Mouse (Mus musculus): ENCODE results near the gene Meis2. TPM values are rescaled to one million over a fixed set of nuclear protein-coding genes. Genes with fewer than 3 reads are reported as not detected.

Gene Meis2
- polyA plus RNA-seq, 1 experiment from 2014 or later, result 142 TPM

- Histone ChIP-seq H3K4me2 (replicated peaks; ENCODE audit: low read depth, low read length) (peak overlapping the region; percentile 66), H3K27me3 (ENCODE audit: control insufficient read depth, insufficient read depth, low read length) (no peaks in the 10 kb centered on the region), H3K36me3 (ENCODE audit: control insufficient read depth, insufficient read depth, low read length) (no peaks in the 10 kb centered on the region), H3K9me3 (ENCODE audit: control insufficient read depth, low read length) (no peaks in the 10 kb centered on the region), H3K9ac (ENCODE audit: low read depth, low read length) (peak overlapping the region; percentile 100), H3K4me1 (replicated peaks; ENCODE audit: control insufficient read depth, insufficient read depth, low read length) (peaks cover 9% of the 10 kb centered on the region), H3K27ac (ENCODE audit: low read depth, low read length) (no peak overlapping the region), H3K4me3 (ENCODE audit: low read depth, low read length) (peak overlapping the region; percentile 90)
- DNase-seq (ENCODE audit: low spot score), result no peak
- 29% methylated on average over 3 of the region's 3 CpGs for WGBS
- no peak for ATAC-seq (ENCODE audit: low FRiP score)
Measured at GRCm38 (mm10) chr2:116059066-116059465, 6.6 kb downstream of the Meis2 start.

GRCm38 (mm10) chr2:116058511-116058910 lies 7.1 kb downstream of the Meis2 start:
- ATAC-seq (ENCODE audit: low FRiP score) (no peak), DNase-seq (ENCODE audit: low spot score) (no peak)
- H3K4me2 ChIP-seq (replicated peaks; ENCODE audit: low read depth, low read length), result peak overlapping the region; percentile 66
- H3K4me3 ChIP-seq (ENCODE audit: low read depth, low read length), result peak overlapping the region; percentile 90
- no peaks in the 10 kb centered on the region for H3K9me3 ChIP-seq (ENCODE audit: control insufficient read depth, low read length)
- H3K36me3 ChIP-seq (ENCODE audit: control insufficient read depth, insufficient read depth, low read length), result no peaks in the 10 kb centered on the region
- H3K27ac ChIP-seq (ENCODE audit: low read depth, low read length), result no peak overlapping the region
- H3K4me1 ChIP-seq (replicated peaks; ENCODE audit: control insufficient read depth, insufficient read depth, low read length), result peaks cover 9% of the 10 kb centered on the region
- no peaks in the 10 kb centered on the region for H3K27me3 ChIP-seq (ENCODE audit: control insufficient read depth, insufficient read depth, low read length)
- WGBS, result 46% methylated on average over 9 of the region's 9 CpGs
- peak overlapping the region; percentile 100; the same call in 1 of the 2 replicates for H3K9ac ChIP-seq (ENCODE audit: low read depth, low read length)

GRCm38 (mm10) chr2:116056826-116057225 lies 8.8 kb downstream of the Meis2 start:
- Histone ChIP-seq H3K9ac (ENCODE audit: low read depth, low read length) (peak overlapping the region; percentile 29), H3K4me1 (replicated peaks; ENCODE audit: control insufficient read depth, insufficient read depth, low read length) (peaks cover 9% of the 10 kb centered on the region), H3K4me3 (ENCODE audit: low read depth, low read length) (peak overlapping the region; percentile 90), H3K9me3 (ENCODE audit: control insufficient read depth, low read length) (no peaks in the 10 kb centered on the region), H3K36me3 (ENCODE audit: control insufficient read depth, insufficient read depth, low read length) (no peaks in the 10 kb centered on the region), H3K27ac (ENCODE audit: low read depth, low read length) (no peak overlapping the region), H3K27me3 (ENCODE audit: control insufficient read depth, insufficient read depth, low read length) (no peaks in the 10 kb centered on the region), H3K4me2 (replicated peaks; ENCODE audit: low read depth, low read length) (peak overlapping the region; percentile 66)
- ATAC-seq (ENCODE audit: low FRiP score), result no peak
- WGBS, result 80% methylated on average over 7 of the region's 7 CpGs
- DNase-seq (ENCODE audit: low spot score), result no peak

GRCm38 (mm10) chr2:116055686-116056620 lies 9.7 kb downstream of the Meis2 start:
- DNase-seq (ENCODE audit: low spot score) (no peak), ATAC-seq (ENCODE audit: low FRiP score) (peak; percentile 15; the same call in 1 of the 2 replicates)
- 52% methylated on average over 13 of the region's 13 CpGs for WGBS
- Histone ChIP-seq H3K9me3 (ENCODE audit: control insufficient read depth, low read length) (no peaks in the 10 kb centered on the region), H3K9ac (ENCODE audit: low read depth, low read length) (no peak overlapping the region), H3K36me3 (ENCODE audit: control insufficient read depth, insufficient read depth, low read length) (no peaks in the 10 kb centered on the region), H3K27ac (ENCODE audit: low read depth, low read length) (no peak overlapping the region), H3K4me3 (ENCODE audit: low read depth, low read length) (peak overlapping the region; percentile 90; the same call in 1 of the 2 replicates), H3K4me2 (replicated peaks; ENCODE audit: low read depth, low read length) (peak overlapping the region; percentile 66), H3K27me3 (ENCODE audit: control insufficient read depth, insufficient read depth, low read length) (no peaks in the 10 kb centered on the region), H3K4me1 (replicated peaks; ENCODE audit: control insufficient read depth, insufficient read depth, low read length) (peaks cover 9% of the 10 kb centered on the region)

- ATAC-seq (ENCODE audit: low FRiP score) (no peak), DNase-seq (ENCODE audit: low spot score) (no peak)
- Histone ChIP-seq H3K9me3 (ENCODE audit: control insufficient read depth, low read length) (no peaks in the 10 kb centered on the region), H3K36me3 (ENCODE audit: control insufficient read depth, insufficient read depth, low read length) (no peaks in the 10 kb centered on the region), H3K4me1 (replicated peaks; ENCODE audit: control insufficient read depth, insufficient read depth, low read length) (peaks cover 3% of the 10 kb centered on the region; the same call in 1 of the 2 replicates), H3K27ac (ENCODE audit: low read depth, low read length) (no peak overlapping the region), H3K27me3 (ENCODE audit: control insufficient read depth, insufficient read depth, low read length) (no peaks in the 10 kb centered on the region), H3K4me3 (ENCODE audit: low read depth, low read length) (no peak overlapping the region), H3K9ac (ENCODE audit: low read depth, low read length) (peak overlapping the region; percentile 19; the same call in 1 of the 2 replicates), H3K4me2 (replicated peaks; ENCODE audit: low read depth, low read length) (peak overlapping the region; percentile 23)
- 77% methylated on average over 5 of the region's 5 CpGs for WGBS
Measured at GRCm38 (mm10) chr2:116053931-116054330, 11.7 kb downstream of the Meis2 start.

GRCm38 (mm10) chr2:116052688-116053421 lies 12.8 kb downstream of the Meis2 start:
- no peaks in the 10 kb centered on the region for H3K9me3 ChIP-seq (ENCODE audit: control insufficient read depth, low read length)
- H3K4me2 ChIP-seq (replicated peaks; ENCODE audit: low read depth, low read length), result no peak overlapping the region
- H3K4me3 ChIP-seq (ENCODE audit: low read depth, low read length), result no peak overlapping the region
- ATAC-seq (ENCODE audit: low FRiP score) (0 out of 2 replicates have a peak, but pooled peaks have one; percentile 57), DNase-seq (ENCODE audit: low spot score) (no peak)
- no peak overlapping the region for H3K9ac ChIP-seq (ENCODE audit: low read depth, low read length)
- H3K4me1 ChIP-seq (replicated peaks; ENCODE audit: control insufficient read depth, insufficient read depth, low read length), result no peaks in the 10 kb centered on the region
- no peaks in the 10 kb centered on the region for H3K36me3 ChIP-seq (ENCODE audit: control insufficient read depth, insufficient read depth, low read length)
- no peak overlapping the region for H3K27ac ChIP-seq (ENCODE audit: low read depth, low read length)
- no peaks in the 10 kb centered on the region for H3K27me3 ChIP-seq (ENCODE audit: control insufficient read depth, insufficient read depth, low read length)

- H3K4me3 ChIP-seq (ENCODE audit: low read depth, low read length), result no peak overlapping the region
Measured at GRCm38 (mm10) chr2:116051906-116052614, 13.6 kb downstream of the Meis2 start.

GRCm38 (mm10) chr2:116049710-116050109 lies 15.9 kb downstream of the Meis2 start:
- H3K4me3 ChIP-seq (ENCODE audit: low read depth, low read length), result no peak overlapping the region
- no peak for DNase-seq (ENCODE audit: low spot score)

More at GRCm38 (mm10) chr2:116051906-116052614, 13.6 kb downstream of the Meis2 start:
- ATAC-seq (ENCODE audit: low FRiP score) (0 out of 2 replicates have a peak, but pooled peaks have one; percentile 36), DNase-seq (ENCODE audit: low spot score) (no peak)
- Histone ChIP-seq H3K9ac (ENCODE audit: low read depth, low read length) (no peak overlapping the region), H3K27ac (ENCODE audit: low read depth, low read length) (no peak overlapping the region), H3K36me3 (ENCODE audit: control insufficient read depth, insufficient read depth, low read length) (no peaks in the 10 kb centered on the region), H3K9me3 (ENCODE audit: control insufficient read depth, low read length) (no peaks in the 10 kb centered on the region), H3K4me1 (replicated peaks; ENCODE audit: control insufficient read depth, insufficient read depth, low read length) (no peaks in the 10 kb centered on the region), H3K4me2 (replicated peaks; ENCODE audit: low read depth, low read length) (no peak overlapping the region), H3K27me3 (ENCODE audit: control insufficient read depth, insufficient read depth, low read length) (no peaks in the 10 kb centered on the region)
- WGBS, result 54% methylated on average over 9 of the region's 9 CpGs

More at GRCm38 (mm10) chr2:116049710-116050109, 15.9 kb downstream of the Meis2 start:
- H3K36me3 ChIP-seq (ENCODE audit: control insufficient read depth, insufficient read depth, low read length), result no peaks in the 10 kb centered on the region
- H3K4me1 ChIP-seq (replicated peaks; ENCODE audit: control insufficient read depth, insufficient read depth, low read length), result no peaks in the 10 kb centered on the region
- ATAC-seq (ENCODE audit: low FRiP score), result no peak
- H3K4me2 ChIP-seq (replicated peaks; ENCODE audit: low read depth, low read length), result no peak overlapping the region
- no peak overlapping the region for H3K27ac ChIP-seq (ENCODE audit: low read depth, low read length)
- no peaks in the 10 kb centered on the region for H3K9me3 ChIP-seq (ENCODE audit: control insufficient read depth, low read length)
- 86% methylated on average over 9 of the region's 9 CpGs for WGBS
- no peak overlapping the region for H3K9ac ChIP-seq (ENCODE audit: low read depth, low read length)
- H3K27me3 ChIP-seq (ENCODE audit: control insufficient read depth, insufficient read depth, low read length), result no peaks in the 10 kb centered on the region

Data from hindbrain, embryonic 11.5 days (tissue).